Mouse (Mus musculus) ES-E14 (cell line): ENCODE results near the gene Piezo1. TPM values are rescaled to one million over a fixed set of nuclear protein-coding genes. Genes with fewer than 3 reads are reported as not detected.

Experiments
- DNase-seq: peaks from one replicate; pipeline ENCODE4 v3.0.0-alpha.2; 2013; ENCODE audit warnings: low read depth, low spot score
- H3K27ac ChIP-seq: 2 replicates; pipeline ENCODE4 v1.5.1; 2012; ENCODE audit warnings: low read depth, mild to moderate bottlenecking, low read length, moderate library complexity, mixed read lengths; ENCODE audit not compliant: poor library complexity, insufficient read depth, severe bottlenecking
- H3K36me3 ChIP-seq: 2 replicates; pipeline ENCODE4 v1.6.1; 2012; ENCODE audit warnings: mild to moderate bottlenecking, low read length, moderate library complexity, mixed read lengths; ENCODE audit not compliant: control insufficient read depth, poor library complexity, insufficient read depth, severe bottlenecking
- H3K4me1 ChIP-seq, 2 experiments: fragments of 150-350 bp in 1 of 2; sonication (generic) in 1 of 2; 2 replicates each; pipeline ENCODE4 v1.6.1; 2012; ENCODE audit warnings: low read length in 2 of 2, mild to moderate bottlenecking in 1 of 2, mixed read lengths in 1 of 2; ENCODE audit not compliant: control insufficient read depth in 2 of 2, insufficient read depth in 2 of 2, poor library complexity in 1 of 2
- H3K4me3 ChIP-seq, 2 experiments: fragments of 150-350 bp in 1 of 2; sonication (generic) in 1 of 2; 2 replicates each; pipeline ENCODE4 v1.5.1; 2012; ENCODE audit warnings: low read length in 2 of 2, low read depth in 1 of 2, mild to moderate bottlenecking in 1 of 2, mixed read lengths in 1 of 2; ENCODE audit not compliant: insufficient read depth in 1 of 2, poor library complexity in 1 of 2, severe bottlenecking in 1 of 2
- H3K9ac ChIP-seq: 2 replicates; pipeline ENCODE4 v1.6.1; 2012; ENCODE audit warnings: low read depth, mild to moderate bottlenecking, low read length, mixed read lengths; ENCODE audit not compliant: poor library complexity, insufficient read depth, severe bottlenecking
- H3K9me3 ChIP-seq: fragments of 150-350 bp; sonication (generic); 2 replicates; pipeline ENCODE4 v1.6.1; 2012; ENCODE audit warnings: low read depth, mild to moderate bottlenecking, low read length; ENCODE audit not compliant: control insufficient read depth, insufficient read depth
- CHD2 ChIP-seq: IDR thresholded peaks from 2 replicates; pipeline ENCODE4 v1.6.1; 2014; ENCODE audit warnings: mild to moderate bottlenecking, low read depth, low read length, inconsistent platforms
- HCFC1 ChIP-seq: IDR thresholded peaks from 2 replicates; pipeline ENCODE4 v1.6.1; 2012; ENCODE audit warnings: low read length, inconsistent platforms, borderline replicate concordance; ENCODE audit not compliant: insufficient read depth
- MAFK ChIP-seq: IDR thresholded peaks from 2 replicates; pipeline ENCODE4 v1.6.1; 2014; ENCODE audit warnings: mild to moderate bottlenecking, low read depth, low read length, inconsistent platforms; ENCODE audit not compliant: insufficient read depth
- ZC3H11A ChIP-seq: IDR thresholded peaks from 2 replicates; pipeline ENCODE4 v1.6.1; 2012; ENCODE audit warnings: low read depth, mild to moderate bottlenecking, inconsistent platforms, low read length, borderline replicate concordance
- ZNF384 ChIP-seq: IDR thresholded peaks from 2 replicates; pipeline ENCODE4 v1.6.1; 2012; ENCODE audit warnings: low read depth, low read length, inconsistent platforms
- in situ Hi-C, 2 experiments: fragments of 600-800 bp; cut with MboI; formaldehyde crosslinking; loops; one replicate each; pipeline ENCODE4 v1.15.1; 2025; ENCODE audit warnings: low sequenced_read_pairs in 2 of 2, inconsistent platforms in 1 of 2; ENCODE audit not compliant: unreplicated experiment in 2 of 2
- total RNA-seq: library from RNA; depleted of rRNA; stranded (reverse); fragments of 300-350 nt; gene quantifications from 2 replicates; pipeline ENCODE4 v1.2.3, GENCODE M21; 2012

Gene Piezo1
- total RNA-seq, 1 experiment: 204 TPM

DNA sequence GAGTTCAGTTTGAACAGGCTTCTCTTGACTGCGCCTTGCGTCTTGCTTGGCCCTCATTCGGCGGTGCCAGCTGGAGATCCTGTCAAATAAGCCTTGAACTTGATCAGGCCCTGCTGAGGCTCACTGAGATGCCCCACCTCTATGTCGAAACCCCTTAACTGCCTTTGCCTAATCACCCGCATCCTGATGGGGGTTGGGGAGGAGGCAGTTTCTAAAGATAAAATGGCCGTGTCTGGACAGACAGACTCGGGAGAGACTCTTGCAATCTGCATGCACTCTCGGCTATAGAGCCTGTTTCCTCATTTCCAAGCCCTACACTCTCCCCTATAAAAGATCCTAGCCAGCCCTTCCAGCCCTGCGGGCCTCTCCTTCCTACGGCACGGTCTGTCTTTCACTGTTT, 42.1 kb upstream of the Piezo1 start:
- TF ChIP-seq ZNF384: no peak
- no peak for TF ChIP-seq ZC3H11A
- TF ChIP-seq MAFK: no peak
- TF ChIP-seq CHD2: no peak
- no peak for TF ChIP-seq HCFC1
- no peak overlapping the region for H3K27ac ChIP-seq

DNA sequence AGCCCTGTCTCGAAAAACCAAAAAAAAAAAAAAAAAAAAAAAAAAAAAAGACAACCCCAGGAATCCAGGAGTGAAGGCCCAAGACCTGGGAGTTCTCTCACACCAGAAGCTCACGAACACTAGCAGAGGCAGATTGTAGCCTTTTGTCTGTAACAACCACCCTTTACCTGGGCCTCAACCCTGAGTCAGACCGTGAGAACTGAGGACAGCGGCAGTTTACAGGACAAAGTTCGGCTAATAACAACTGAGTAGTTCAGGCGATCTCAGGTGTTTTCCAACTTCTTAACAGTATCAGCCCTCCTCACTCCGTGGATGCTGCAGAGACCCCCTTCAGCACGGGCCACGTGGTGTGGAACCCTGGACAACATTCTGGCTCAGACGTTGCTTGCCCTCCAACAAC, 35.6 kb upstream of the Piezo1 start:
- Histone ChIP-seq H3K4me1 (peaks cover 0 to 19% of the 10 kb centered on the region in 2 experiments; a peak in 2 of 4 replicates), H3K9ac (no peak overlapping the region), H3K27ac (no peak overlapping the region), H3K36me3 (no peaks in the 10 kb centered on the region), H3K4me3 (no peak overlapping the region), H3K9me3 (no peaks in the 10 kb centered on the region)
- TF ChIP-seq MAFK (no peak), CHD2 (no peak), ZC3H11A (no peak), HCFC1 (no peak), ZNF384 (no peak)
- in situ Hi-C loops: no loop called here
- DNase-seq: no peak

More for the DNA sequence above, 42.1 kb upstream of the Piezo1 start:
- Histone ChIP-seq H3K9ac (no peak overlapping the region), H3K4me3 (no peak overlapping the region), H3K36me3 (no peaks in the 10 kb centered on the region), H3K9me3 (no peaks in the 10 kb centered on the region), H3K4me1 (no peaks in the 10 kb centered on the region)
- in situ Hi-C loops: no loop called here
- no peak for DNase-seq

DNA sequence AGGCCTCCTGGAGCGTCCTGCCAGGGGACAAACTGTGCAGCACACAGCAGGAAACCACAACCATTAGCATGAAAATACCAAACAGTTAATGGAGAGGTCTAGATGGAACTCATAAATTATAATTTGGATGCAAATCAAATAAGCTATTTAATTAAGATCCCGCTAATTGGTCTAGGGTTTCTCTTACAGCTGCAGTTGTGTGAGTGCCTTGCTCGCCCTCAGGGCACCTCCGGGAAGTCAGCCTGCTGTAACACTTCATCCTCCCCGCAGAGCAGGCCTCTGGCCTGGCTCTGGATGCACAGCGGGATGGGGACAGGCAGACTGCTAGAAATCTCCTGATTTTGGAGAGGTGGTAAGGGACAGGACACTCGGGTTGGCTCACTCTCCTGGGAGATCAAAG, 35.0 kb upstream of the Piezo1 start:
- no peak overlapping the region for H3K9ac ChIP-seq
- no peaks in the 10 kb centered on the region for H3K9me3 ChIP-seq
- TF ChIP-seq HCFC1 (no peak), ZNF384 (no peak), ZC3H11A (no peak), CHD2 (no peak), MAFK (no peak)
- H3K27ac ChIP-seq: no peak overlapping the region
- no peak for DNase-seq
- no peaks in the 10 kb centered on the region for H3K36me3 ChIP-seq
- peaks cover 0 to 21% of the 10 kb centered on the region in 2 experiments; a peak in 2 of 4 replicates for H3K4me1 ChIP-seq
- no peak overlapping the region for H3K4me3 ChIP-seq
- in situ Hi-C loops: no loop called here

DNA sequence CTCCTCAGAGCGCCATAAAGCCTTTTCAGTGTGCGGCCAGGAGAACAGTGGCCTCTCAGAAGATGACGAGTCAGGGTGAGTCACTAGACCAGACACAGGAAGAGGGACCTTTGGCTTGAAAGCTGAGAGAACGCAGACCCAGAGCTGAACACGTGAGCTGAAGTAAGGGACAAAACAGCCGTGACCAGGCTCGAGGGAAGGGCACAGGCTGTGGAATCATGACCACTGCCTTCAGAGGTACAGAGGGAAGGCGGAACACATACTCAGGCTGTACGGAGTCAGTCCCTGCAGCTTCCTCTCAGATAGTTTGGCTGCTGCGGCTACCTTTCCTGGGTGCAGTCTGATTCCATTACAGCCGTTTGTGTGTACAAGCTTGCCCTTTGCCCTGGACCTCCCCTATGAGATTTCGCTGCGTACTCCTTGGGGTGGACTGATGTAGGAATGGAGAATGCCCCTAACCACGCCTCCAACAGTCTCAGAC, 34.3 kb upstream of the Piezo1 start:
- no peak for DNase-seq
- in situ Hi-C loops: no loop called here
- no peak overlapping the region for H3K9ac ChIP-seq
- H3K9me3 ChIP-seq: no peaks in the 10 kb centered on the region
- H3K27ac ChIP-seq: no peak overlapping the region
- H3K4me3 ChIP-seq: no peak overlapping the region
- H3K4me1 ChIP-seq: peaks cover 0 to 27% of the 10 kb centered on the region in 2 experiments; a peak in 2 of 4 replicates
- no peaks in the 10 kb centered on the region for H3K36me3 ChIP-seq
- TF ChIP-seq ZC3H11A: no peak
- no peak for TF ChIP-seq CHD2
- no peak for TF ChIP-seq ZNF384
- TF ChIP-seq MAFK: no peak
- TF ChIP-seq HCFC1: no peak

DNA sequence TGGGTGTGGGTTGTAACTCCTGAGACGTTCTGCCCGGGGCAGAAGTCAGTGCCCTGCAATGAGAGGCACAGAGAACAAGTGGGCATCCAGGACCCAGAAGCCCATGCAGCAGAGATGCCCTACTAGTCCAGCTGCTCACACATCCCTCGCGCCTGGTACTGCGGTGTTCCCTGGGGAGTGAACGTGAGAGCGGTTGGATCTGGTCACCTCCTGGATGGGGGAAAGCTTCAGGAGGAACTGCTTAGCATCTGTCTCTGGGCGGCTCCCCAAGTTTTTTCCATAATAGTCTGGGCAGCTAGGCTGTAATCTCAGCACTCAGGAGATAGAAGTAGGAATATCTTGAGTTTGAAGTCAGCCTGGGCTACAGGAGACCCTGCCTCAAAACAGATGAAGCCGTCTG, 33.9 kb upstream of the Piezo1 start:
- Histone ChIP-seq H3K36me3 (no peaks in the 10 kb centered on the region), H3K9ac (no peak overlapping the region), H3K4me3 (no peak overlapping the region), H3K4me1 (peaks cover 0 to 30% of the 10 kb centered on the region in 2 experiments; a peak in 2 of 4 replicates), H3K27ac (no peak overlapping the region), H3K9me3 (no peaks in the 10 kb centered on the region)
- in situ Hi-C loops: no loop called here
- TF ChIP-seq HCFC1: no peak
- no peak for TF ChIP-seq MAFK
- no peak for TF ChIP-seq ZC3H11A
- TF ChIP-seq ZNF384: no peak
- no peak for TF ChIP-seq CHD2
- no peak for DNase-seq
